In the genomic region with DNA sequence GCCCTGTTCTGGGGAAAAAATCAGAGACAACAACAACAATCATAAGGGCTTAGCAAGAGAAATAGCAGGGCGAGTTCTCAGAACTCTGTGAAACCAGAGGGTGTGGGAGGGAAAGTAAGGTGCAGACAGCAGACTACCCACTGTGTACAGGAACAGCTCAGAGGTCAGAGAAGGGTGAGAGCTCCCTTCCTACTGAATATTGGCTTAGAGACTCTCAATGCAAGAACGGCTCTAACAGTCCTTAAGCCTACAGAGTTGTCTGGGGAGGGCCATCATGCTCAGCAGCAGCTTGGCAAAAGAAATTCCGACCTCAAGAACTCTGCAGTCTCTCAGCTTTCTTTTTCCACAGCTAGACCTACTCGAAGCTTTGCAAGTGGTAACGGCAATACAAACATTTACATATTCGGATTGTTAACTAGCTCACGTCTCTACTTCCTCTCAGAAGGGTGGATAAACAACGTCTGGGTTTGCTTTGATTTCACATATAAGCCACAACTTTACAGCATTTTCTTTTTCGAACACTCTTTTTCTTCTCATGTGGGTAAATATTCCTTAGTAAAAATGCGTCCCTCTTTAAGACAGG, we compare ENCODE assay signal across 9 mouse cellular contexts. TPM values are rescaled to one million over a fixed set of nuclear protein-coding genes. Genes with fewer than 3 reads are reported as not detected.
DNase-seq lines count a peak whose midpoint lies in the region; ATAC-seq and TF ChIP-seq lines count a peak whose summit lies in the region.
"Had no signal": no experiment of that assay in that cellular context is flagged by ENCODE, and none has a peak within 500 bp of the region (broad histone marks: within the 10 kb centered on the region; RNA-seq: fewer than 3 reads in every experiment).

No protein-coding gene starts in this region.

- H3K27ac ChIP-seq in intestine, embryonic 15.5 days, result no peak overlapping the region
- no peak overlapping the region for H3K27ac ChIP-seq in intestine, embryonic 16.5 days (ENCODE audit: low read length)
- no peak overlapping the region for H3K27ac ChIP-seq in CH12.LX (ENCODE audit: insufficient read depth, low read depth)
- H3K27ac ChIP-seq in forebrain, embryonic 10.5 days, result no peak overlapping the region
- H3K27ac ChIP-seq in midbrain, postnatal 0 days (ENCODE audit: low read depth, low read length), result no peak overlapping the region

- no peaks in the 10 kb centered on the region for H3K9me3 ChIP-seq in intestine, embryonic 15.5 days
- no peaks in the 10 kb centered on the region for H3K9me3 ChIP-seq in intestine, embryonic 16.5 days (ENCODE audit: control insufficient read depth, low read length)
- peaks cover 4% of the 10 kb centered on the region for H3K9me3 ChIP-seq in CH12.LX (replicated peaks; ENCODE audit: low read length)
- H3K9me3 ChIP-seq in forebrain, embryonic 10.5 days, result no peaks in the 10 kb centered on the region
- no peaks in the 10 kb centered on the region for H3K9me3 ChIP-seq in midbrain, postnatal 0 days (ENCODE audit: low read length)

- H3K4me2 ChIP-seq in intestine, embryonic 15.5 days (replicated peaks), result 0 out of 2 replicates have a peak overlapping the region, but pooled peaks have one; percentile 4
- H3K4me2 ChIP-seq in intestine, embryonic 16.5 days (ENCODE audit: low read depth, low read length), result no peak overlapping the region
- H3K4me2 ChIP-seq in CH12.LX (ENCODE audit: insufficient read depth, low read depth, poor library complexity, severe bottlenecking), result peak overlapping the region; percentile 73
- H3K4me2 ChIP-seq in midbrain, postnatal 0 days (ENCODE audit: low read depth, low read length, poor library complexity, severe bottlenecking), result no peak overlapping the region

- ATAC-seq in intestine, embryonic 15.5 days, result no peak
- no peak for ATAC-seq in intestine, embryonic 16.5 days
- ATAC-seq in inflammation-experienced regulatory T-cells, adult 6 months, result peak; percentile 54
- no peak for ATAC-seq in midbrain, postnatal 0 days (ENCODE audit: low FRiP score)

- H3K79me2 ChIP-seq in CH12.LX (replicated peaks; ENCODE audit: control insufficient read depth, extremely low read depth, insufficient read depth, poor library complexity, severe bottlenecking), result no peaks in the 10 kb centered on the region

- H3K4me1 ChIP-seq in intestine, embryonic 15.5 days (replicated peaks), result peaks cover 6% of the 10 kb centered on the region; the same call in 1 of the 2 replicates
- no peaks in the 10 kb centered on the region for H3K4me1 ChIP-seq in intestine, embryonic 16.5 days (ENCODE audit: control insufficient read depth, insufficient read depth, low read length)
- peaks cover 5 to 48% of the 10 kb centered on the region in 2 experiments for H3K4me1 ChIP-seq in CH12.LX (ENCODE audit: control insufficient read depth in 1 of 2, insufficient read depth in 2 of 2)
- peaks cover 32% of the 10 kb centered on the region for H3K4me1 ChIP-seq in forebrain, embryonic 10.5 days
- no peaks in the 10 kb centered on the region for H3K4me1 ChIP-seq in midbrain, postnatal 0 days (ENCODE audit: insufficient read depth, low read length)

- TF ChIP-seq POLR2A in CH12.LX (IDR thresholded peaks at IDR 0.05; ENCODE audit: low read depth, low read length), result no peak

- TF ChIP-seq RAD21 in CH12.LX (IDR thresholded peaks at IDR 0.05; ENCODE audit: low read depth, low read length), result no peak

- TF ChIP-seq CTCF in CH12.LX (conservative IDR thresholded peaks at IDR 0.05 in 1 of 2, IDR thresholded peaks at IDR 0.05 in 1 of 2; ENCODE audit: low read depth in 2 of 2, low read length in 2 of 2), result no peak
- no peak for TF ChIP-seq CTCF in midbrain, postnatal 0 days (IDR thresholded peaks at IDR 0.05)

- 31% methylated on average over 10 of the region's 10 CpGs for WGBS in intestine, embryonic 15.5 days
- 30% methylated on average over 10 of the region's 10 CpGs for WGBS in intestine, embryonic 16.5 days
- WGBS in forebrain, embryonic 10.5 days, result 42% methylated on average over 10 of the region's 10 CpGs
- WGBS in midbrain, postnatal 0 days, result 51% methylated on average over 10 of the region's 10 CpGs

- dilution Hi-C loops in CH12.LX (cut with MboI; ENCODE audit: extremely low pct_ligation_motif_present, extremely low pct_unique_long_range_greater_than_20kb, low sequenced_read_pairs), result no loop called here

- in situ Hi-C loops in CH12.LX (cut with MboI; ENCODE audit: low pct_ligation_motif_present, low pct_unique_long_range_greater_than_20kb, low sequenced_read_pairs), result no loop called here

- no peaks in the 10 kb centered on the region for H3K36me3 ChIP-seq in intestine, embryonic 15.5 days
- H3K36me3 ChIP-seq in intestine, embryonic 16.5 days (ENCODE audit: control insufficient read depth, insufficient read depth, low read length), result no peaks in the 10 kb centered on the region
- H3K36me3 ChIP-seq in CH12.LX (replicated peaks in 1 of 2; ENCODE audit: control insufficient read depth in 1 of 2, insufficient read depth in 1 of 2, low read length in 1 of 2), result no peaks in the 10 kb centered on the region
- H3K36me3 ChIP-seq in forebrain, embryonic 10.5 days (replicated peaks), result no peaks in the 10 kb centered on the region
- H3K36me3 ChIP-seq in midbrain, postnatal 0 days (ENCODE audit: insufficient read depth, low read length), result no peaks in the 10 kb centered on the region

- H3K27me3 ChIP-seq in intestine, embryonic 15.5 days (replicated peaks), result no peaks in the 10 kb centered on the region; the same call in 1 of the 2 replicates
- H3K27me3 ChIP-seq in intestine, embryonic 16.5 days (replicated peaks; ENCODE audit: control insufficient read depth, insufficient read depth, low read length), result no peaks in the 10 kb centered on the region
- no peaks in the 10 kb centered on the region for H3K27me3 ChIP-seq in CH12.LX (replicated peaks)
- H3K27me3 ChIP-seq in forebrain, embryonic 10.5 days (ENCODE audit: poor library complexity, severe bottlenecking), result peaks cover 84% of the 10 kb centered on the region
- H3K27me3 ChIP-seq in midbrain, postnatal 0 days (ENCODE audit: insufficient read depth, low read length), result no peaks in the 10 kb centered on the region

- no peak overlapping the region for H3K4me3 ChIP-seq in intestine, embryonic 15.5 days (replicated peaks)
- no peak overlapping the region for H3K4me3 ChIP-seq in intestine, embryonic 16.5 days (ENCODE audit: low read length)
- no peak overlapping the region for H3K4me3 ChIP-seq in CH12.LX (replicated peaks in 1 of 3; ENCODE audit: low read depth in 2 of 3, low read length in 2 of 3, poor library complexity in 1 of 3)
- H3K4me3 ChIP-seq in forebrain, embryonic 10.5 days, result no peak overlapping the region
- no peak overlapping the region for H3K4me3 ChIP-seq in midbrain, postnatal 0 days (ENCODE audit: low read depth, low read length)

- no peak overlapping the region for H3K9ac ChIP-seq in intestine, embryonic 15.5 days
- no peak overlapping the region for H3K9ac ChIP-seq in intestine, embryonic 16.5 days (ENCODE audit: low read depth, low read length)
- peak overlapping the region; percentile 50 for H3K9ac ChIP-seq in CH12.LX (ENCODE audit: insufficient read depth, low read depth)
- H3K9ac ChIP-seq in midbrain, postnatal 0 days (replicated peaks; ENCODE audit: low read length, poor library complexity, severe bottlenecking), result no peak overlapping the region

- no peak for TF ChIP-seq EP300 in CH12.LX (IDR thresholded peaks at IDR 0.05; ENCODE audit: low read length)

- DNase-seq in CH12.LX (ENCODE audit: extremely low read depth), result peak; percentile 34
- peak; percentile 12 for DNase-seq in lung, postnatal 14 days
- no peak for DNase-seq in forebrain, embryonic 10.5 days (ENCODE audit: extremely low spot score, low spot score)
- no peak for DNase-seq in midbrain, postnatal 0 days (ENCODE audit: low spot score)
- no peak for DNase-seq in layer of hippocampus, adult 9-10 months (ENCODE audit: low spot score)
- DNase-seq: left cerebral cortex, postnatal 4 days had no signal

TF ChIP-seq in CH12.LX, 34 proteins besides CTCF, POLR2A, EP300 and RAD21:
- TF ChIP-seq HCFC1 (IDR thresholded peaks at IDR 0.05; ENCODE audit: low read depth, low read length) (no peak), RCOR1 (conservative IDR thresholded peaks at IDR 0.05; ENCODE audit: low read depth, low read length) (no peak), ETS1 (conservative IDR thresholded peaks at IDR 0.05; ENCODE audit: low read depth, low read length) (no peak), CHD2 (IDR thresholded peaks at IDR 0.05; ENCODE audit: low read length) (no peak), ZMIZ1 (IDR thresholded peaks at IDR 0.05; ENCODE audit: low read depth, low read length) (no peak), USF1 (IDR thresholded peaks at IDR 0.05; ENCODE audit: low read depth, low read length) (no peak)

RNA-seq across cellular contexts. Expression of a gene that starts 2.3 kb away (rescaled TPM):
- polyA plus RNA-seq in intestine, embryonic 15.5 days (2015; fragmentation: Nextera tagmentation; extraction: Ambion mirVana), result 3.3 and 3.8 TPM in 2 replicates
- polyA plus RNA-seq in intestine, embryonic 16.5 days (2015; fragmentation: Nextera tagmentation; extraction: Ambion mirVana), result 3.2 and 4.0 TPM in 2 replicates
- total RNA-seq in CH12.LX (2012; rRNA removed), result 2.0 and 3.1 TPM in 2 replicates
- 0.08 TPM in 1 of 2 replicates, not detected in the other for total RNA-seq in CH12.LX (2014; rRNA removed)
- 0.26 and 0.34 TPM in 2 replicates for polyA plus RNA-seq in CH12.LX (2012; ENCODE audit: insufficient read length, low read depth)
- polyA plus RNA-seq in inflammation-experienced regulatory T-cells, adult 6 months (2017; shearing (Covaris generic)), result 100 to 1,000 TPM in 2 of 3 experiments, 10 to 100 TPM in 1; 87.8 to 325 (median 303) TPM
- polyA plus RNA-seq in forebrain, embryonic 10.5 days (2016; fragmentation: Nextera tagmentation; extraction: Ambion mirVana), result 0.86 and 0.95 TPM in 2 replicates
- total RNA-seq in midbrain, postnatal 0 days (2014; rRNA removed), result 4.2 and 5.3 TPM in 2 replicates
- 2.2 and 2.6 TPM in 2 replicates for polyA plus RNA-seq in midbrain, postnatal 0 days (2015; fragmentation: Nextera tagmentation; extraction: Ambion mirVana)

Comparison
In these comparisons a context has a peak if more than half of its experiments do, and no peak if none do; other contexts are left out.
1. H3K4me2 ChIP-seq: peak in intestine, embryonic 15.5 days (single experiment) and CH12.LX (single experiment); none in intestine, embryonic 16.5 days (single experiment) and midbrain, postnatal 0 days (single experiment).
2. DNase-seq: peak in CH12.LX (single experiment) and lung, postnatal 14 days (single experiment); none in forebrain, embryonic 10.5 days (single experiment), midbrain, postnatal 0 days (single experiment) and layer of hippocampus, adult 9-10 months (single experiment).
3. RNA of a gene that starts 2.3 kb away (polyA plus RNA-seq): 87.8 to 325 TPM in inflammation-experienced regulatory T-cells, adult 6 months; 3.2 to 4.0 TPM in intestine, embryonic 16.5 days, 3.3 to 3.8 TPM in intestine, embryonic 15.5 days, 2.2 to 2.6 TPM in midbrain, postnatal 0 days, 0.86 to 0.95 TPM in forebrain, embryonic 10.5 days and 0.26 to 0.34 TPM in CH12.LX; every median in the first group is over 10 times any median in the second.